Mouse (Mus musculus) gastrocnemius, postnatal 4 days (tissue): ENCODE measurements around the gene Dlg3. TPM values are rescaled to one million over a fixed set of nuclear protein-coding genes. Genes with fewer than 3 reads are reported as not detected.

ENCODE experiments used
- DNase-seq, 2 experiments: peaks; one replicate each; pipeline ENCODE4 v3.0.0; 2021 to 2022; ENCODE audit warnings: low spot score in 2 of 2, mixed read lengths in 2 of 2
- total RNA-seq, 2 experiments: library from RNA; stranded (reverse); gene quantifications; 2 replicates each; pipeline ENCODE4 v1.2.3; 2021

The Dlg3 gene
- total RNA-seq, 2 experiments from 2014 or later, result 4.8 to 7.7 TPM

DNA sequence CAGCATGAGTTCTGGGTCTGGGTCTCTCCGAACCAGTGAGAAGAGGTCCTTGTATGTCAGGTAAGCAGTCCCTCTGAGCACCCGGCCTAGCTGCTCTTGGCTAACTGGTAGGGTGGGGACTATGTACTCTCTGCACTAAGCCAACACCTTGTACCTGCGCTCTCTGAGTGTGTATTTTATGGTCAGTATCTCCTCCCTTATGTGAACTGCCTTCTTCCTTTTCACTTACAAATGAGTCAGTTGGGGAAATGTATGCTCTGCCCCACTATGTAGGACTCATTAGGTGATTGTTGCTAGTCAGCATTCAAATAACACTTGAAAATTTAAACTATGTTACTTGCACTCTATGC lies 29.2 kb downstream of the Dlg3 start:
- DNase-seq, result no peak

DNA sequence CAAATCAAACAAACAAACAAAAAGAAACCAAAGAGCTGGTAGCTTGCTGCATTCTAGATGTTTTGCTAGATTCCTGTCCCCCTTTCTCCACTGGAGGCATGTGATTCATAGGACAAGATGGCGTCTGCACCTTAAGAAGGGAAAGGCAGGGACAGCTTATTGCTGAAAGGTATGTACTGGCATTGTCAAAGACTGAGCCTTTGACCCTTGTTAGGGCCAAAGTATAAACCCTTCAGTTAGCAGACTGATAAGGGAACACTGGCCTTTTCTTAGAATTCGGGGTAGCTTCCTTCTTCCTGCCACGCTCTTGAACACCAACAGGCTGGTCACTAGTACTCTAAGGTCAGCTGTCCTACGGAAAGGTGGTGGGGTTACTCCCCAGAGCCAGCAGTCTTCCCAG lies 29.8 kb downstream of the Dlg3 start:
- DNase-seq, result no peak

DNA sequence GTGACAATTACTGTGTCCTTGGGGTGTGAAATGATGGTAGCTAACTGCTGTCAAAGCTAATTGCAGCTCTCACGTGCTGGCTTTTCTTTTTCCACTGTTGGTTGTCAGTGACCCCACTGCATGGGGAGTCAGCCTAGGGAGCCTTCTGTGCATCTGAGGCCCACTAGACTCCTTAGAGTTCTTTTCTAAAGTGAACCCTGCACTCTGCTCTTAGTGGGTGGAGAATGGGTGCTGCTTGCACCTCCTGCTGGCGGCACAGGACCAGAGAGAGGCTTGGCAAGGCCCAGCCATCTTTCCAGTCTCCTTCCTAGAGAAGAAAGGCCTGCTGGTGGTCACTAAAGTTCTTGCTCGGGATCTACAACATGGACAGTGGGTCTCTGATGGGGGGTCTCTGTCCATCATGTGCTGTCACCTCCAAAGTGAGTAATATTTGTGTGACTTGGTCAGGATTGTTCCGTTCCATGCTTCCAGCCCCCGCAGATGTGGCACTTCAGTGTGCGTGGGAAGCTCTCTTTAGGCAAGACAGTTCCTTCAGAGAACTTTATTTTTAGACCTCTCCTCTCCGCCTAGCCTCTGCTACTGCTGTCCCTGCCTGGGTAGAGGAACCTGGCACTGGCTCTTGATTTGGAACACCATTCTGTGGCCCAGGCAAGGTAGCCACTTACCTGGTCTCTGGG lies 30.5 kb downstream of the Dlg3 start:
- DNase-seq, result no peak

DNA sequence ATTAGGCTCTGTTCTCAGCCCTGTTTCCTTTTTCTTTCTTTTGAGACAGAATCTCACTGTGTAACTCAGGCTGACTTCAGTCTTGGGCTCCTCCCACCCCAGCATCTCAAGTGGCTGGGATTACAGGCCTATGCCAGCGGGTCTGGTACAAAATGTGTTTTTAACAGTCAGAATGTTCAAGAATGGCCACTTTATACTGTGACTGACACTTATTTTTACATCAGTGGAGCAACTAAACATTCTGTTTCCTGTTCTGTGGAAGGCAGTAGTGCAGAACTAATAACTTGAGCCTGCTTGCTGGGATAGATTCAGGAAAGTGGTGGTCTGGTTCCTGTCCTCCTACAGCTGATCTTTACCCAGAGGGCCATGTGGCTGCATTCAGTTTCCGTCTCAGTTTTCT lies 33.1 kb downstream of the Dlg3 start:
- no peak for DNase-seq

DNA sequence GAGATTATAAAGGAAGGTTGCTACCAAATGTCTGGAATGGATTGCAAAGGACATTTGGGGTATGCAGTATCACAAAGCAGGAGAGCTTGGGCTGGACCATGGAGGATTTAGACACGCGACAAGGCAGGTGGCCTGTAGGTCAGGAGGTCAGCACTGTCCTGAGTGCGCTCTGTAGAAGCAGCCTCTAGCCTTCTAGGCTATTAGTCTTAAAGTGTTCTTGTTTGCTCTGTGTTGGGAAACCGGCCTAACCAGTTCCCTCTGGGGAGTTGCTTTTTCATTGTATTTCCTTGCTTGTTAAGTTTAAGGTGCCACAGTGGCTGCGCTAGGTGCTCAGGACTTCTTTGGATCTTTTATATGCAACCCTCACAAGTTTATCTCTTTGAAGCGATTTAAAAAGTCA lies 34.5 kb downstream of the Dlg3 start:
- no peak for DNase-seq

DNA sequence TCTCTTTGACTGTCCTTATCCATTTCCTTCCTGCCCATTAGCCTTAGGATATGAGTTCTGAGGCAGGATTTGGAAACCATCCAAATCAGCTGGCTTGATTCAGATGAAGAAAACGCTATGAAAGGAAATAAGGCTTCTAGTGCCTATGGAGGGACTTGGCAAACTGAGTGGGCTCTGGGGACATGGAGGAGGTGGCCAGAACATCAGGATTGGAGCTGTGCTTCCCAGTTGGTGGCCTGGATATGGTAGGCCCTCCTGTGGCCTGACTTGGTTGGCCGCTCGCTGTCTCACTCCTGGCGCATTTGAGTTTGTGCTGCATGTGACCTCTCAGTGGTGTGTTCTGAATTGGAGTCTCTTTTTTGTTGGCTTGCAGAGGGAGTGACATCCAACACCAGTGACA lies 43.6 kb downstream of the Dlg3 start:
- DNase-seq, result no peak

DNA sequence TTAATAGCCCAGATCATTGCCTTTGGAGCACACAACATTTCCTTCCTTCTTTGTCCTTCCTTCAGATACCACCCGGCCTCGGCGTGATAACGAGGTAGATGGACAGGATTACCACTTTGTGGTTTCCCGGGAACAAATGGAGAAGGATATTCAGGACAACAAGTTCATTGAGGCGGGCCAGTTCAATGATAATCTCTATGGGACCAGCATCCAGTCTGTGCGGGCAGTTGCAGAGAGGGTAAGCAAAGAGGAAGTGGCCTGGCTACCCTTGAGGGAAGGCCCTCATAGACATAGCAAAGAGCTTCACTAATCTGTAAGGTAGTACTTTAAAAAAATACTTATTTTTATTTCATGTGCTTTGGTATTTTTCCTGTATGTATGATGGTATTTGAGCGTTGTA lies 46.6 kb downstream of the Dlg3 start:
- DNase-seq, result no peak

DNA sequence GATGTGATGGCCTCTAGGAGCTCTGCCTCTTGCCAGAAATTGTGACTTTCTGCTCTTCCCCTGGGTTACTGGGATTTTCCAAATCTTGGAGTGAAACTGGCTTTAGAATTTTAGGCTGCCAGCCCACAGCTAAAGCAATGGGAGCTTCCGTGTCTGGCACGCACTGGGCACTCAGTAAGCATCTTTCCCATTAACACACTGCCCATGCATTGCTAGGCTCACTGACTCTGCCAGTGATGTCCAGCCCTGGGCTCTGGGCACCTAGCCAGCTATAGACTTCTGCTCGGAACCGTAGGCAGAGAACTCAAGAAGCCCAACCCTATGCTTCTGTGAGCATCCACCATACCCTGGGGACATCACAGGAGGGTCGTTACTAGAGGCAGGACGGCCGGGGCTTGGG lies 48.2 kb downstream of the Dlg3 start:
- DNase-seq, result no peak

DNA sequence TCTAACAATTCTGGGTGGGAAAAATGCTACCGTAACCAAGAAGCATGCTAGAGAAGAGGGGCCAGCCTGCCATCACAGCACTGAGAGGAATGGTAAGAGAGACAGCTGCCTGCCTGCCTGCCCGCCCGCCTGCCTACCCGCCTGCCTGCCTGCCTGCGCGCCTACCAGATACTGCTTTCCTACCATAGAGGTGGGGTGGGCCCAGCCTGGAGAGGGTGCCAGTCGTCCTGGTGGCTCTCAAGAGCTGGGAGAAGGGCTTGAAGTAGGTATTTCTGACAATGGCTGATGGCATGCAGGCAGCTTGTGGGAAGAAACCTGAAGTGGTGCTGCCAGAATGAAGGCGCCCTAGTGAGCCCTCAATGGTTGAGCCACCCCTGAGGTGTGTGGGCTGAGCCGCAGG lies 51.2 kb downstream of the Dlg3 start:
- no peak for DNase-seq

DNA sequence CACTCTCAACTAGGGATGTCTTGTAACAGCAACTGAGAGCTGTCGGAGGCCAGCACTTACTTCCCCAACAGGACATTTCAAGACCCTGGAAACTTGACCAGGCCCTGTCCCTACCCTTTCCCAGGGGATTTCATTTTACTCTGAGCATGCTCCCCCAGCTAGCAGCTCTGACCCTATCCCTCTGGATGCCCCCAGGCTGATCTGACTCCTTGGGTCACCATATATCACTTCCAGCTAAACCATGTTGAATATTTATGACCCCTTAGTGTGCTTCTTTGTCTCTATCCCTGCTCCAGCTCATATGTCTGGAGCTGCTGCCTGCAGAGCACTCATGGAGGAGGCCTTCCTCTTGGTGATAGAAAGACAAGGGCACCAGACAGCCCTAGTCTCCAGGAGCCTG lies 53.6 kb downstream of the Dlg3 start:
- no peak for DNase-seq

DNA sequence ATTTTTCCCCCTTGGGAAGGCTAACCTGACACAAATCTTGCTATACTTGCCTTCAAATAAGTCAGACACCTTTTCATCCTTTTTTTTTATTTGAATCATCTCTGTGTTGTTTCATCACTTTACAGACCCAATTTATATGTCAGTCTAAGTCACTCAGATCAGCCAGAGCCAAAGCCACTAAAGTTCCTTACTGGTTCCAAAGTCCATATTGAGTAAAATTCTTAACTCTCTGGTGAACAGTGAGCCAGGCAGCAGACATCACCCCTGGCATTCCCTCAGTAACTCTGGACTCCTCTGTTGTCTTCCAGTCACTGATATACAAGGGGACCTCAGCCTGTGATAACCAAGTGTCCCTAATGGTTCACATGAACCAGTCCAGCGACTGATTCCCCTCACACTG lies 58.0 kb downstream of the Dlg3 start:
- DNase-seq, result no peak

DNA sequence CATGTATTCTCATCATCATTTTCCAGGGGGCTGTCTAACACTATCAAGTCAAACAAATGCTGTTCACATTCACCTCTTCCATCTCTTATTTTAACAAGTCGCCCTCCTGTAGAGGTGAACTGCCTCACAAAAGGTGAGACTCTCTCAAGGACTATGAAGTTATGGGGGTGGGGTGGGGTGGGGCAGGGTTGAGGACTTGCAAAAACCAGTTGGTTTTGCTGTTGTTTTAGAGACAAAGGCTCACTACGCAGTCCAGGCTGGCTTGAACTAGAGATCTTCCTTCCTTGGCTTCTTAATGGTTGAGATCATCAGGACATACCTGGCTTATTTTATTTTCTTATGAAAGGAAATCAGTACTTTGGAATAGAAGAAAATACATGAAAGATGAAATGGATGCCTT lies 65.3 kb downstream of the Dlg3 start:
- no peak for DNase-seq

DNA sequence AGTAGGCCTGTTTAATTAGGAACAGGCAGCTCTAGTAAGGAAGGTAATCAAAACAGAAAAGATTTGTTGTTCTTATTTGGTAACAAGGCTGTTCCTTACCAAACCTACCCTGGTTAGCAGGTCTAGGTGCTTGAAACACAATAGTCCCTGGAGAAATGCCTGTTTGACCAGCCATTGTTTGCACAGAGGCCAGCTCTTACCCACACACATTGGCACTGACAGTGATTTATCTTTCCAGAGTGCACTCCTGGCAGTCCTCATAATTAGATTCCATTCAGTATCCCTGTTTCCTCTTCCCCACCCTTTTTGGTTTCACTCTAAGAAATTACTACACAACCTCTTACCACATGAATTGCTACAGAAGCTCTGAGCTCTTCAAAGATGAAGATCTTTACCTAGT lies 71.7 kb downstream of the Dlg3 start:
- DNase-seq, result no peak

Other genes starting within 250 kb of the Dlg3 start
- gene Dgat2l6, start 242.9 kb upstream of the Dlg3 start, total RNA-seq, result under 1 TPM in 1 of 2 experiments, not detected in 1; 0.07 TPM
- not detected for gene Awat1, start 195.5 kb upstream of the Dlg3 start, total RNA-seq
- gene P2ry4, start 172.9 kb upstream of the Dlg3 start, total RNA-seq, result not detected
- gene Arr3, start 162.2 kb upstream of the Dlg3 start, total RNA-seq, result not detected
- 10 to 100 TPM in 1 of 2 experiments, 1 to 10 TPM in 1; 9.3 to 10.4 TPM for gene Kif4, start 142.0 kb upstream of the Dlg3 start, total RNA-seq
- 10 to 100 TPM; 29.0 to 33.1 TPM for gene Pdzd11, start 141.2 kb upstream of the Dlg3 start, total RNA-seq
- 1 to 10 TPM; 1.6 to 1.8 TPM for gene Gdpd2, start 37.8 kb upstream of the Dlg3 start, total RNA-seq